Mouse (Mus musculus) neural tube, embryonic 14.5 days (tissue): ENCODE results near the gene Zscan20. TPM values are rescaled to one million over a fixed set of nuclear protein-coding genes. Genes with fewer than 3 reads are reported as not detected.
A peak's percentile ranks its signal among the peaks of the same experiment; 100 is the strongest.

ENCODE experiments used
- ATAC-seq: fragments of 200-750 bp; cut with Nextera tagmentation; 2 replicates; pipeline ENCODE4 v1.8.0; 2017; ENCODE audit warnings: low read depth, mild to moderate bottlenecking, moderate TSS enrichment, moderate library complexity
- H3K27ac ChIP-seq: fragments of 300-500 bp; sonication (generic); 2 replicates; pipeline ENCODE4 v1.5.1; 2014; ENCODE audit warnings: low read depth, mild to moderate bottlenecking, control low read depth, low read length, moderate library complexity, mixed read lengths
- H3K27me3 ChIP-seq: fragments of 300-500 bp; sonication (generic); 2 replicates; pipeline ENCODE4 v1.6.1; 2014; ENCODE audit warnings: low read length; ENCODE audit not compliant: control insufficient read depth, insufficient read depth
- H3K36me3 ChIP-seq: fragments of 300-500 bp; sonication (generic); 2 replicates; pipeline ENCODE4 v1.6.1; 2014; ENCODE audit warnings: low read length, mixed read lengths; ENCODE audit not compliant: control insufficient read depth, insufficient read depth
- H3K4me1 ChIP-seq: fragments of 300-500 bp; sonication (generic); 2 replicates; pipeline ENCODE4 v1.6.1; 2014; ENCODE audit warnings: low read length; ENCODE audit not compliant: control insufficient read depth, insufficient read depth
- H3K4me2 ChIP-seq: fragments of 300-500 bp; sonication (generic); 2 replicates; pipeline ENCODE4 v1.6.1; 2014; ENCODE audit warnings: mild to moderate bottlenecking, low read depth, low read length, control low read depth
- H3K4me3 ChIP-seq: fragments of 300-500 bp; sonication (generic); 2 replicates; pipeline ENCODE4 v1.5.1; 2014; ENCODE audit warnings: low read depth, low read length, control low read depth, mixed read lengths
- H3K9ac ChIP-seq: fragments of 300-500 bp; sonication (generic); replicated peaks from 2 replicates; pipeline ENCODE4 v1.6.1; 2014; ENCODE audit warnings: low read depth, mild to moderate bottlenecking, control low read depth, low read length, mixed read lengths
- H3K9me3 ChIP-seq: fragments of 300-500 bp; sonication (generic); 2 replicates; pipeline ENCODE4 v1.6.1; 2016; ENCODE audit warnings: low read length; ENCODE audit not compliant: control insufficient read depth
- WGBS: fragments of 180-500 bp; shearing (Covaris S2); extraction: QIAGEN DNeasy Blood & Tissue Kit; methylation state at CpG from one replicate; pipeline ENCODE4 v1.1.7; 2014; 5-methylcytosine and 5-hydroxymethylcytosine counted together
- polyA plus RNA-seq: library from polyadenylated mRNA; unstranded; fragments of >200 nt; fragmentation: Nextera tagmentation; extraction: Ambion mirVana; gene quantifications from 2 replicates; pipeline ENCODE4 v1.2.1, GENCODE M21; 2014

Gene Zscan20
- 3.4 and 3.9 TPM in 2 replicates for polyA plus RNA-seq

- Histone ChIP-seq H3K36me3 (no peaks in the 10 kb centered on the region), H3K4me1 (peaks cover 13% of the 10 kb centered on the region; the same call in 1 of the 2 replicates), H3K27me3 (no peaks in the 10 kb centered on the region), H3K9me3 (no peaks in the 10 kb centered on the region), H3K27ac (no peak within 1 kb of the TSS), H3K4me3 (peak within 1 kb of the TSS; percentile 40), H3K9ac (peak within 1 kb of the TSS; percentile 41; the same call in 1 of the 2 replicates), H3K4me2 (peak within 1 kb of the TSS; percentile 66)
- WGBS: under 1% methylated on average over 24 of the region's 24 CpGs
- peak; percentile 97 for ATAC-seq
These were observed at the start of gene Zscan20 for GRCm38 (mm10) chr4:128609925-128610402. Gene Zscan20 (minus strand): TSS chr4:128610098.

GRCm38 (mm10) chr4:128655446-128655845, 45.5 kb upstream of the Zscan20 start:
- ATAC-seq: no peak
- Histone ChIP-seq H3K27me3 (no peaks in the 10 kb centered on the region), H3K9ac (peak overlapping the region; percentile 89), H3K27ac (peak overlapping the region; percentile 91), H3K36me3 (no peaks in the 10 kb centered on the region), H3K4me2 (peak overlapping the region; percentile 77), H3K4me3 (peak overlapping the region; percentile 75), H3K9me3 (no peaks in the 10 kb centered on the region), H3K4me1 (peaks cover 39% of the 10 kb centered on the region)
- 1% methylated on average over 12 of the region's 12 CpGs for WGBS

- H3K4me1 ChIP-seq: peaks cover 39% of the 10 kb centered on the region
- no peaks in the 10 kb centered on the region for H3K9me3 ChIP-seq
- peak within 1 kb of the TSS; percentile 75 for H3K4me3 ChIP-seq
- WGBS: under 1% methylated on average over 68 of the region's 85 CpGs
- peak within 1 kb of the TSS; percentile 77 for H3K4me2 ChIP-seq
- peak within 1 kb of the TSS; percentile 89 for H3K9ac ChIP-seq
- peak; percentile 96 for ATAC-seq
- H3K27me3 ChIP-seq: no peaks in the 10 kb centered on the region
- H3K27ac ChIP-seq: peak within 1 kb of the TSS; percentile 91
- H3K36me3 ChIP-seq: no peaks in the 10 kb centered on the region
These were observed 44.8 kb upstream of the Zscan20 start, which contains the start of gene Phc2 for GRCm38 (mm10) chr4:128654505-128655381. Gene Phc2 (plus strand): TSS chr4:128654702.

GRCm38 (mm10) chr4:128652584-128653298, 42.8 kb upstream of the Zscan20 start:
- Histone ChIP-seq H3K36me3 (no peaks in the 10 kb centered on the region), H3K9ac (no peak overlapping the region), H3K4me2 (no peak overlapping the region), H3K9me3 (no peaks in the 10 kb centered on the region), H3K27me3 (no peaks in the 10 kb centered on the region), H3K4me1 (peaks cover 39% of the 10 kb centered on the region), H3K4me3 (no peak overlapping the region), H3K27ac (peak overlapping the region; percentile 68)
- ATAC-seq: peak; percentile 25; the same call in 1 of the 2 replicates
- WGBS: 4% methylated on average over 5 of the region's 5 CpGs

GRCm38 (mm10) chr4:128651530-128651929, 41.6 kb upstream of the Zscan20 start:
- Histone ChIP-seq H3K4me1 (peaks cover 29% of the 10 kb centered on the region), H3K36me3 (no peaks in the 10 kb centered on the region), H3K9me3 (no peaks in the 10 kb centered on the region), H3K4me3 (no peak overlapping the region), H3K9ac (no peak overlapping the region), H3K4me2 (no peak overlapping the region), H3K27ac (no peak overlapping the region), H3K27me3 (no peaks in the 10 kb centered on the region)
- whole genome bisulfite sequencing: 40% methylated on average over 3 of the region's 3 CpGs
- no peak for ATAC-seq

GRCm38 (mm10) chr4:128648567-128649255, 38.8 kb upstream of the Zscan20 start:
- Histone ChIP-seq H3K36me3 (no peaks in the 10 kb centered on the region), H3K27me3 (no peaks in the 10 kb centered on the region), H3K4me2 (no peak overlapping the region), H3K4me3 (no peak overlapping the region), H3K4me1 (peaks cover 15% of the 10 kb centered on the region), H3K9ac (no peak overlapping the region), H3K9me3 (no peaks in the 10 kb centered on the region), H3K27ac (no peak overlapping the region)
- ATAC-seq: no peak
- WGBS: 48% methylated on average over 8 of the region's 8 CpGs

GRCm38 (mm10) chr4:128646762-128647161, 36.9 kb upstream of the Zscan20 start:
- H3K36me3 ChIP-seq: no peaks in the 10 kb centered on the region
- H3K27me3 ChIP-seq: no peaks in the 10 kb centered on the region
- no peak overlapping the region for H3K9ac ChIP-seq
- H3K4me2 ChIP-seq: no peak overlapping the region
- H3K27ac ChIP-seq: no peak overlapping the region
- no peak for ATAC-seq
- H3K4me3 ChIP-seq: no peak overlapping the region
- peaks cover 3% of the 10 kb centered on the region; the same call in 1 of the 2 replicates for H3K4me1 ChIP-seq
- WGBS: 51% methylated on average over 7 of the region's 7 CpGs
- H3K9me3 ChIP-seq: no peaks in the 10 kb centered on the region

GRCm38 (mm10) chr4:128645896-128646295, 36.0 kb upstream of the Zscan20 start:
- Histone ChIP-seq H3K9me3 (no peaks in the 10 kb centered on the region), H3K4me3 (no peak overlapping the region), H3K9ac (no peak overlapping the region), H3K4me1 (no peaks in the 10 kb centered on the region), H3K27ac (no peak overlapping the region), H3K36me3 (no peaks in the 10 kb centered on the region), H3K4me2 (no peak overlapping the region), H3K27me3 (no peaks in the 10 kb centered on the region)
- WGBS: 84% methylated on average over 6 of the region's 6 CpGs
- ATAC-seq: no peak
